Mouse (Mus musculus): Measurements from ENCODE around the gene Mkrn2os. TPM values are rescaled to one million over a fixed set of nuclear protein-coding genes. Genes with fewer than 3 reads are reported as not detected.
"Not testable (repeated sequence)": the region's sequence is repeated elsewhere in the genome, so short reads cannot be mapped to it uniquely, and the experiment has no call there.

The Mkrn2os gene
- total RNA-seq (2022): 1 to 10 TPM in 1 of 4 experiments, under 1 TPM in 3; 0.52 to 1.1 (median 0.71) TPM

- no peak for DNase-seq (ENCODE audit: low spot score)
These were observed at the start of gene Mkrn2os for GRCm38 (mm10) chr6:115592458-115592857. Gene Mkrn2os (minus strand): TSS chr6:115592576.

GRCm38 (mm10) chr6:115638188-115638587, 45.8 kb upstream of the Mkrn2os start:
- not testable (repeated sequence) for DNase-seq (ENCODE audit: low spot score)

GRCm38 (mm10) chr6:115634015-115634414, 41.6 kb upstream of the Mkrn2os start:
- no peak for DNase-seq (ENCODE audit: low spot score)

GRCm38 (mm10) chr6:115631056-115631795, 38.9 kb upstream of the Mkrn2os start:
- no peak for DNase-seq (ENCODE audit: low spot score)

GRCm38 (mm10) chr6:115626121-115626520, 33.7 kb upstream of the Mkrn2os start:
- DNase-seq (ENCODE audit: low spot score): no peak

GRCm38 (mm10) chr6:115620942-115621341, 28.6 kb upstream of the Mkrn2os start:
- DNase-seq (ENCODE audit: low spot score): no peak

GRCm38 (mm10) chr6:115619818-115620217, 27.4 kb upstream of the Mkrn2os start:
- DNase-seq (ENCODE audit: low spot score): peak; percentile 46

GRCm38 (mm10) chr6:115615983-115616382, 23.6 kb upstream of the Mkrn2os start:
- no peak for DNase-seq (ENCODE audit: low spot score)

- no peak for DNase-seq (ENCODE audit: low spot score)
These were observed 21.4 kb upstream of the Mkrn2os start for GRCm38 (mm10) chr6:115613793-115614192.

- DNase-seq (ENCODE audit: low spot score): no peak
These were observed 17.9 kb upstream of the Mkrn2os start for GRCm38 (mm10) chr6:115610301-115610700.

- DNase-seq (ENCODE audit: low spot score): no peak
These were observed 16.7 kb upstream of the Mkrn2os start for GRCm38 (mm10) chr6:115609121-115609520.

GRCm38 (mm10) chr6:115607429-115607828, 15.1 kb upstream of the Mkrn2os start:
- DNase-seq (ENCODE audit: low spot score): no peak

- no peak for DNase-seq (ENCODE audit: low spot score)
These were observed 14.1 kb upstream of the Mkrn2os start for GRCm38 (mm10) chr6:115606461-115606860.

- DNase-seq (ENCODE audit: low spot score): peak; percentile 74
These were observed 9.5 kb upstream of the Mkrn2os start, which contains the start of gene Mkrn2 for GRCm38 (mm10) chr6:115601715-115602523. Gene Mkrn2 (plus strand): TSS chr6:115601902.

GRCm38 (mm10) chr6:115601322-115601714, 8.9 kb upstream of the Mkrn2os start:
- DNase-seq (ENCODE audit: low spot score): no peak

GRCm38 (mm10) chr6:115595667-115596066, 3.3 kb upstream of the Mkrn2os start:
- no peak for DNase-seq (ENCODE audit: low spot score)

- DNase-seq (ENCODE audit: low spot score): no peak
These were observed 2.1 kb upstream of the Mkrn2os start for GRCm38 (mm10) chr6:115594463-115594862.

- DNase-seq (ENCODE audit: low spot score): no peak
These were observed 876 bp upstream of the Mkrn2os start for GRCm38 (mm10) chr6:115593252-115593651.

- DNase-seq (ENCODE audit: low spot score): no peak
These were observed 550 bp downstream of the Mkrn2os start for GRCm38 (mm10) chr6:115591692-115592359.

GRCm38 (mm10) chr6:115586321-115586720, 6.1 kb downstream of the Mkrn2os start:
- DNase-seq (ENCODE audit: low spot score): peak; percentile 36

- no peak for DNase-seq (ENCODE audit: low spot score)
These were observed 8.2 kb downstream of the Mkrn2os start for GRCm38 (mm10) chr6:115584176-115584575.

Measured in heart, adult 8-10 months (tissue).